ENCODE assay signal across 11 mouse cellular contexts in the genomic region with DNA sequence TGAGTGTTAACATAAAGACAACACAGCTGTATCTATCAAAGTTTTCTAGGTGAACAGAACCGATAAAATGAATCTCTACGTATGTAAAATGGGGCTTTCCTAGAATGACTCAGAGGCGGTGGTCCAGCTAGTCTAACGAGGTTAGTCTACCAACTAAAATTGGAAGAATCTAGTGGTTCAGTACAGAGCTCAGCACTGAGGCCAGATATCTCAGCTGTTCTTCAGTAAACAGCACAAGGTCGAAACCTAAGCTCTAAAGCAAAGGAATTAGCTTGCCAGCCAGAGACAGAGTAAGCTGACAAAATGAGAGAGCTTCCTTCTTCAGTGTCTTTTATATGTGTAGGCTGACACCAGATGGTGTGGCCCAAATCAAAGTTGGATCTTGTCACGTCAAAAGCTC. TPM values are rescaled to one million over a fixed set of nuclear protein-coding genes. Genes with fewer than 3 reads are reported as not detected.
DNase-seq lines count a peak whose midpoint lies in the region; ATAC-seq and TF ChIP-seq lines count a peak whose summit lies in the region.
"Had no signal": no experiment of that assay in that cellular context is flagged by ENCODE, and none has a peak within 500 bp of the region (broad histone marks: within the 10 kb centered on the region; RNA-seq: fewer than 3 reads in every experiment).

No protein-coding gene starts in this region.

- peaks cover 15% of the 10 kb centered on the region for H3K4me1 ChIP-seq in heart, embryonic 10.5 days
- peaks cover 9% of the 10 kb centered on the region; the same call in 1 of the 2 replicates for H3K4me1 ChIP-seq in lung, postnatal 0 days (ENCODE audit: insufficient read depth, low read depth, low read length)
- H3K4me1 ChIP-seq in lung, adult 2 months (ENCODE audit: control insufficient read depth, insufficient read depth, low read length) = peaks cover 9% of the 10 kb centered on the region
- 0 out of 2 replicates have a peak, but pooled peaks cover 9% of the 10 kb centered on the region for H3K4me1 ChIP-seq in limb, embryonic 14.5 days (ENCODE audit: control insufficient read depth, insufficient read depth, low read length)
- H3K4me1 ChIP-seq in stomach, embryonic 16.5 days (ENCODE audit: control insufficient read depth, insufficient read depth, low read length) = 0 out of 2 replicates have a peak, but pooled peaks cover 6% of the 10 kb centered on the region
- H3K4me1 ChIP-seq: embryonic facial prominence, embryonic 12.5 days had no signal

- no peak overlapping the region for H3K9ac ChIP-seq in lung, postnatal 0 days (replicated peaks; ENCODE audit: low read depth)
- no peak overlapping the region for H3K9ac ChIP-seq in limb, embryonic 14.5 days (ENCODE audit: low read depth, low read length, severe bottlenecking)
- H3K9ac ChIP-seq in stomach, embryonic 16.5 days (ENCODE audit: low read length) = no peak overlapping the region

- no peak for ATAC-seq in lung, postnatal 0 days
- ATAC-seq in limb, embryonic 14.5 days (ENCODE audit: low FRiP score, low read depth) = no peak
- ATAC-seq in stomach, embryonic 16.5 days (ENCODE audit: insufficient read depth, low FRiP score) = no peak

- 73% methylated on average over 6 of the region's 6 CpGs for WGBS in heart, embryonic 10.5 days
- 68% methylated on average over 6 of the region's 6 CpGs for WGBS in lung, postnatal 0 days
- 65% methylated on average over 6 of the region's 6 CpGs for WGBS in lung, adult 2 months
- WGBS in limb, embryonic 14.5 days = 76% methylated on average over 6 of the region's 6 CpGs
- 59% methylated on average over 6 of the region's 6 CpGs for WGBS in stomach, embryonic 16.5 days

- H3K4me2 ChIP-seq in lung, postnatal 0 days (replicated peaks; ENCODE audit: low read depth, low read length) = no peak overlapping the region
- peak overlapping the region; percentile 65 for H3K4me2 ChIP-seq in limb, embryonic 14.5 days (replicated peaks; ENCODE audit: low read depth, low read length, severe bottlenecking)
- H3K4me2 ChIP-seq in stomach, embryonic 16.5 days (ENCODE audit: low read depth, low read length) = peak overlapping the region; percentile 80; the same call in 1 of the 2 replicates

- TF ChIP-seq POLR2A in lung, adult 2 months (IDR thresholded peaks at IDR 0.05; ENCODE audit: borderline replicate concordance, extremely low read depth, low read depth, low read length) = no peak
- no peak for TF ChIP-seq POLR2A in limb, embryonic 14.5 days (IDR thresholded peaks at IDR 0.05; ENCODE audit: borderline replicate concordance, extremely low read depth, insufficient read depth, insufficient read length)

- TF ChIP-seq CTCF in lung, postnatal 0 days (IDR thresholded peaks at IDR 0.05) = no peak
- no peak for TF ChIP-seq CTCF in lung, adult 2 months (IDR thresholded peaks at IDR 0.05; ENCODE audit: insufficient read depth, low read length)

- H3K36me3 ChIP-seq in heart, embryonic 10.5 days = peaks cover 14% of the 10 kb centered on the region
- H3K36me3 ChIP-seq in lung, postnatal 0 days (ENCODE audit: insufficient read depth, low read length) = no peaks in the 10 kb centered on the region
- H3K36me3 ChIP-seq in limb, embryonic 14.5 days (ENCODE audit: control insufficient read depth, insufficient read depth, low read length) = peaks cover 22% of the 10 kb centered on the region; the same call in 1 of the 2 replicates
- no peaks in the 10 kb centered on the region; the same call in 1 of the 2 replicates for H3K36me3 ChIP-seq in stomach, embryonic 16.5 days (ENCODE audit: control insufficient read depth, insufficient read depth, low read length)
- H3K36me3 ChIP-seq: liver, embryonic 13.5 days had no signal

- no peaks in the 10 kb centered on the region for H3K9me3 ChIP-seq in heart, embryonic 10.5 days
- H3K9me3 ChIP-seq in lung, postnatal 0 days (ENCODE audit: low read length) = no peaks in the 10 kb centered on the region
- H3K9me3 ChIP-seq in limb, embryonic 14.5 days (ENCODE audit: control insufficient read depth, low read length) = peaks cover 16% of the 10 kb centered on the region
- 0 out of 2 replicates have a peak, but pooled peaks cover 8% of the 10 kb centered on the region for H3K9me3 ChIP-seq in stomach, embryonic 16.5 days (replicated peaks; ENCODE audit: control insufficient read depth, low read length)
- H3K9me3 ChIP-seq: liver, embryonic 13.5 days had no signal

- H3K27ac ChIP-seq in heart, embryonic 10.5 days = peak overlapping the region; percentile 95; the same call in 1 of the 2 replicates
- H3K27ac ChIP-seq in lung, postnatal 0 days (ENCODE audit: low read length) = 0 out of 2 replicates have a peak overlapping the region, but pooled peaks have one; percentile 93
- no peak overlapping the region for H3K27ac ChIP-seq in limb, embryonic 14.5 days (replicated peaks; ENCODE audit: low read depth, low read length)
- H3K27ac ChIP-seq in stomach, embryonic 16.5 days (ENCODE audit: low read length) = no peak overlapping the region

- no peak for TF ChIP-seq EP300 in lung, postnatal 0 days (IDR thresholded peaks at IDR 0.05)

- no peaks in the 10 kb centered on the region for H3K27me3 ChIP-seq in heart, embryonic 10.5 days (ENCODE audit: insufficient read depth, poor library complexity, severe bottlenecking)
- no peaks in the 10 kb centered on the region for H3K27me3 ChIP-seq in lung, postnatal 0 days (replicated peaks; ENCODE audit: insufficient read depth, low read length)
- H3K27me3 ChIP-seq in limb, embryonic 14.5 days (ENCODE audit: control insufficient read depth, insufficient read depth, low read length) = no peaks in the 10 kb centered on the region
- H3K27me3 ChIP-seq in stomach, embryonic 16.5 days (ENCODE audit: control insufficient read depth, insufficient read depth, low read length) = no peaks in the 10 kb centered on the region
- H3K27me3 ChIP-seq: embryonic facial prominence, embryonic 12.5 days; liver, embryonic 13.5 days had no signal

- DNase-seq in heart, embryonic 10.5 days (ENCODE audit: low spot score) = no peak
- no peak for DNase-seq in heart, postnatal 4 days
- no peak for DNase-seq in lung, postnatal 0 days (ENCODE audit: low spot score)
- DNase-seq in lung, adult 2 months = no peak
- no peak for DNase-seq in limb, embryonic 14.5 days (ENCODE audit: low spot score)
- DNase-seq in right cerebral cortex, adult 18-20 months = no peak
- DNase-seq in urinary bladder, postnatal 25 days (ENCODE audit: low spot score) = no peak
- DNase-seq: liver, embryonic 13.5 days had no signal

- H3K4me3 ChIP-seq in heart, embryonic 10.5 days = peak overlapping the region; percentile 78; the same call in 1 of the 2 replicates
- H3K4me3 ChIP-seq in lung, postnatal 0 days (ENCODE audit: low read depth, low read length) = no peak overlapping the region
- no peak overlapping the region for H3K4me3 ChIP-seq in lung, adult 2 months (replicated peaks; ENCODE audit: extremely low read depth, low read depth, low read length)
- H3K4me3 ChIP-seq in limb, embryonic 14.5 days (replicated peaks; ENCODE audit: low read length) = no peak overlapping the region; the same call in 1 of the 2 replicates
- no peak overlapping the region for H3K4me3 ChIP-seq in stomach, embryonic 16.5 days (replicated peaks; ENCODE audit: low read length)

RNA-seq across cellular contexts. Expression of a gene that starts 57.2 kb away (rescaled TPM):
- not detected in 2 replicates for polyA plus RNA-seq in heart, embryonic 10.5 days (2016; fragmentation: Nextera tagmentation; extraction: Ambion mirVana)
- total RNA-seq in heart, postnatal 4 days (2021) = under 1 TPM in 1 of 2 experiments, not detected in 1; 0.24 TPM
- polyA plus RNA-seq in lung, postnatal 0 days (2015; fragmentation: Nextera tagmentation; extraction: Ambion mirVana) = not detected in 2 replicates
- not detected in 2 replicates for polyA plus RNA-seq in lung, adult 2 months (2012; rRNA removed)
- 0.03 TPM in 1 of 2 replicates, not detected in the other for polyA plus RNA-seq in limb, embryonic 14.5 days (2012; rRNA removed)
- polyA plus RNA-seq in limb, embryonic 14.5 days (2014; fragmentation: Nextera tagmentation; extraction: Ambion mirVana) = not detected in 2 replicates
- not detected in 2 replicates for polyA plus RNA-seq in stomach, embryonic 16.5 days (2015; fragmentation: Nextera tagmentation; extraction: Ambion mirVana)
- total RNA-seq: gastrocnemius, postnatal 10 days had no signal
- polyA plus RNA-seq: embryonic facial prominence, embryonic 12.5 days; liver, embryonic 13.5 days had no signal

Comparison
In these comparisons a context has a peak if more than half of its experiments do, and no peak if none do; other contexts are left out.
1. H3K27ac ChIP-seq: peak in heart, embryonic 10.5 days (single experiment) and lung, postnatal 0 days (single experiment); none in limb, embryonic 14.5 days (single experiment) and stomach, embryonic 16.5 days (single experiment).